Mouse (Mus musculus) liver, postnatal 0 days (tissue): ENCODE results near the gene Olfr1047. TPM values are rescaled to one million over a fixed set of nuclear protein-coding genes. Genes with fewer than 3 reads are reported as not detected.

Experiments
- ATAC-seq: fragments of 200-750 bp; cut with Nextera tagmentation; 2 replicates; pipeline ENCODE4 v1.8.0; 2017; ENCODE audit warnings: mild to moderate bottlenecking, moderate library complexity
- DNase-seq: peaks from one replicate; pipeline ENCODE4 v3.0.0-alpha.2; 2016
- H3K27ac ChIP-seq: fragments of 300-500 bp; sonication (generic); 2 replicates; pipeline ENCODE4 v1.5.1; 2014; ENCODE audit warnings: antibody characterized with exemption, moderate library complexity, mild to moderate bottlenecking, low read depth
- H3K27me3 ChIP-seq: fragments of 300-500 bp; sonication (generic); 2 replicates; pipeline ENCODE4 v1.6.1; 2014; ENCODE audit warnings: low read length, control low read depth, mixed read lengths; ENCODE audit not compliant: insufficient read depth
- H3K36me3 ChIP-seq: fragments of 300-500 bp; sonication (generic); replicated peaks from 2 replicates; pipeline ENCODE4 v1.6.1; 2014; ENCODE audit warnings: mild to moderate bottlenecking, control low read depth, low read length, moderate library complexity, mixed read lengths; ENCODE audit not compliant: insufficient read depth
- H3K4me1 ChIP-seq: fragments of 300-500 bp; sonication (generic); 2 replicates; pipeline ENCODE4 v1.6.1; 2014; ENCODE audit warnings: antibody characterized with exemption, mild to moderate bottlenecking, control low read depth; ENCODE audit not compliant: insufficient read depth
- H3K4me2 ChIP-seq: fragments of 300-500 bp; sonication (generic); 2 replicates; pipeline ENCODE4 v1.6.1; 2014; ENCODE audit warnings: low read depth, mild to moderate bottlenecking, low read length, moderate library complexity, mixed read lengths
- H3K4me3 ChIP-seq: fragments of 300-500 bp; sonication (generic); 2 replicates; pipeline ENCODE4 v1.5.1; 2014; ENCODE audit warnings: low read depth, low read length
- H3K9ac ChIP-seq: fragments of 300-500 bp; sonication (generic); replicated peaks from 2 replicates; pipeline ENCODE4 v1.6.1; 2014; ENCODE audit warnings: mild to moderate bottlenecking, moderate library complexity
- H3K9me3 ChIP-seq: fragments of 300-500 bp; sonication (generic); 2 replicates; pipeline ENCODE4 v1.6.1; 2016; ENCODE audit warnings: mild to moderate bottlenecking, control low read depth, low read length, mixed read lengths
- CTCF ChIP-seq: sonication (generic); IDR thresholded peaks from 2 replicates; pipeline ENCODE4 v1.5.1; 2016; ENCODE audit warnings: antibody characterized with exemption, low read depth
- EP300 ChIP-seq: IDR thresholded peaks from 2 replicates; pipeline ENCODE4 v1.6.1; 2016; ENCODE audit warnings: antibody characterized with exemption, low read depth, mild to moderate bottlenecking
- WGBS: fragments of 180-500 bp; shearing (Covaris S2); extraction: QIAGEN DNeasy Blood & Tissue Kit; methylation state at CpG from one replicate; pipeline ENCODE4 v1.1.7; 2014; ENCODE audit not compliant: insufficient replicate concordance; 5-methylcytosine and 5-hydroxymethylcytosine counted together
- polyA plus RNA-seq: library from polyadenylated mRNA; unstranded; fragments of >200 nt; fragmentation: Nextera tagmentation; extraction: Ambion mirVana; gene quantifications from 2 replicates; pipeline ENCODE4 v1.2.1, GENCODE M21; 2015

Gene Olfr1047
- polyA plus RNA-seq, 1 experiment from 2014 or later: not detected

DNA sequence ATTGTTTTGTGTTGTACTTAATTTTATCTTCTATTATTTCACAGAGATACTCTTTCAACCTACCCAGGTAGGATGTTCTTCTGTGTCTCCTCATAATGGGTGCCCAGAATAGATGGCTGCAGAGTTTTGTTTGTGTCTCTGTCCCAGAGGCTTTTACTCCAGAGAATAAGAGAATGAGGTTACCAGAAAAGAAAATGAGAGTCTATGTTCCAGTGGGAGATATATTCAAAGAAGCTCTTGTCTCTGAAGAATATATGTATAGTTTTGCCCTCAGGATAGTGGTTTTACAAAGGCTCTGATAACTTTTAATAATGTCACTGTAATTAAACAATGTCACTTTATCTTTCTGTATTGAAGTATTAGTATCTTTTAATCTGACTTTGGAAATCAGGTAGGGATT lies 45.6 kb downstream of the Olfr1047 start, which contains the start of gene Olfr52:
Olfr52 (minus strand) TSS at position 101 of the 400 bp plus-strand sequence.
- ATAC-seq (no peak), DNase-seq (no peak)
- no peaks in the 10 kb centered on the region for H3K4me1 ChIP-seq
- no peak within 1 kb of the TSS for H3K4me2 ChIP-seq
- no peaks in the 10 kb centered on the region for H3K27me3 ChIP-seq
- no peak for TF ChIP-seq CTCF
- TF ChIP-seq EP300: no peak
- no peak within 1 kb of the TSS for H3K9ac ChIP-seq
- no peak within 1 kb of the TSS for H3K27ac ChIP-seq
- no peaks in the 10 kb centered on the region for H3K9me3 ChIP-seq
- H3K4me3 ChIP-seq: no peak within 1 kb of the TSS
- no peaks in the 10 kb centered on the region for H3K36me3 ChIP-seq

DNA sequence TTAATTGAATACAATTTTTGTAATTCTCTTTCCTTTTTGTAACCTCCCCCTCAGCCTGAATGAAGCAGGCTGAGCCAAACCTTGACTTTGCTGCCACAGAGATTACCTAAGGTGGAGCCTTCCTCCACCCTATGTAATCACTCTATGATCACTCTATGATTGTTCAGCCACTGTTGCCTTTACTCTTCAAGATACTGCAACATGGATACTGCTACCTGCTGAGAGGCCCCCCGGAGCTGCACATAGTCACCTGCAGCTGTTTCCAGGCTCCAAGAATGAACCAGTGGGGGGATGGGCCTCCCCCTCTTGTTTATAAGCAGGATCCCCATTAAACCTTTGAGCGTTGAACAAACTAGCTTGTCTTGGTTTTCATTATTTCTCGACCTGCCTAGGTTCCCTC lies 51.3 kb downstream of the Olfr1047 start:
- H3K9me3 ChIP-seq: no peaks in the 10 kb centered on the region
- H3K36me3 ChIP-seq: no peaks in the 10 kb centered on the region
- no peak for DNase-seq
- no peaks in the 10 kb centered on the region for H3K27me3 ChIP-seq
- no peak overlapping the region for H3K9ac ChIP-seq
- TF ChIP-seq CTCF: no peak
- TF ChIP-seq EP300: no peak
- H3K4me3 ChIP-seq: no peak overlapping the region
- no peak overlapping the region for H3K4me2 ChIP-seq
- WGBS: 80% methylated on average over 3 of the region's 3 CpGs
- ATAC-seq: no peak
- H3K27ac ChIP-seq: no peak overlapping the region
- H3K4me1 ChIP-seq: no peaks in the 10 kb centered on the region

DNA sequence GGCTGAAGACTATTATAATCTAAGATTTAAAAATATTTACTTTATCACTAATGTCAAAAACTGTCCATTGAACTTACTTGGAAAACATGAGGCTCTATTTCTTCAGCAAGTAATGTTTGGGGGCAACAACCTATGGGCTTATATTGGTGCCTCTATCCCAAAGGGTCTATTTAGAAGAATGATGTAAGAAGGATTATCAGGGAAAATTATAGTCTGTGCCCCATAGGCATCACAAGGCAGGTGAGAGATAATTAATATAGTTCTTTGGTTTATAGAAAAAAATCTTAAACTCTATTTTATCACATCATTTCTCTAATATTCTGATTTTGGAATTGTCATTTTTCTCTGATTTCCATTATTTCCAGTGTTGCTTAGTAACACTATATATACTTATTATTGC lies 53.5 kb downstream of the Olfr1047 start, which contains the start of gene Olfr1044:
Olfr1044 (minus strand) TSS at position 101 of the 400 bp plus-strand sequence.
- Histone ChIP-seq H3K9ac (no peak within 1 kb of the TSS), H3K27ac (no peak within 1 kb of the TSS), H3K4me2 (no peak within 1 kb of the TSS), H3K9me3 (no peaks in the 10 kb centered on the region), H3K4me3 (no peak within 1 kb of the TSS), H3K27me3 (no peaks in the 10 kb centered on the region), H3K36me3 (no peaks in the 10 kb centered on the region), H3K4me1 (no peaks in the 10 kb centered on the region)
- ATAC-seq (no peak), DNase-seq (no peak)
- TF ChIP-seq CTCF: no peak
- TF ChIP-seq EP300: no peak

Other genes starting within 250 kb of the Olfr1047 start
- gene Olfr1031, start 241.1 kb downstream of the Olfr1047 start, polyA plus RNA-seq: not detected in 2 replicates
- gene Olfr1032, start 225.9 kb downstream of the Olfr1047 start, polyA plus RNA-seq: not detected in 2 replicates
- 4.6 and 5.4 TPM in 2 replicates for gene Olfr1033, start 210.8 kb downstream of the Olfr1047 start, polyA plus RNA-seq
- gene Olfr1034, start 185.5 kb downstream of the Olfr1047 start, polyA plus RNA-seq: 0.15 and 0.22 TPM in 2 replicates
- not detected in 2 replicates for gene Olfr1036, start 157.4 kb downstream of the Olfr1047 start, polyA plus RNA-seq
- gene Olfr1037, start 144.0 kb downstream of the Olfr1047 start, polyA plus RNA-seq: not detected in 2 replicates
- gene Olfr1039, start 95.5 kb downstream of the Olfr1047 start, polyA plus RNA-seq: not detected in 2 replicates
- gene Olfr1040, start 84.7 kb downstream of the Olfr1047 start, polyA plus RNA-seq: not detected in 2 replicates
- not detected in 2 replicates for gene Olfr1042, start 69.6 kb downstream of the Olfr1047 start, polyA plus RNA-seq
- gene Olfr1043, start 63.9 kb downstream of the Olfr1047 start, polyA plus RNA-seq: not detected in 2 replicates
- not detected in 2 replicates for gene Olfr1044, start 53.6 kb downstream of the Olfr1047 start, polyA plus RNA-seq
- gene Olfr52, start 45.7 kb downstream of the Olfr1047 start, polyA plus RNA-seq: not detected in 2 replicates
- not detected in 2 replicates for gene Olfr1045, start 28.4 kb downstream of the Olfr1047 start, polyA plus RNA-seq
- not detected in 2 replicates for gene Olfr1046, start 12.1 kb downstream of the Olfr1047 start, polyA plus RNA-seq
- gene Olfr1048, start 8.9 kb upstream of the Olfr1047 start, polyA plus RNA-seq: not detected in 2 replicates
- gene Olfr1049, start 26.9 kb upstream of the Olfr1047 start, polyA plus RNA-seq: not detected in 2 replicates
- gene Olfr1051, start 47.7 kb upstream of the Olfr1047 start, polyA plus RNA-seq: not detected in 2 replicates
- not detected in 2 replicates for gene Olfr1052, start 61.1 kb upstream of the Olfr1047 start, polyA plus RNA-seq
- gene Olfr1053, start 83.9 kb upstream of the Olfr1047 start, polyA plus RNA-seq: not detected in 2 replicates
- not detected in 2 replicates for gene Olfr1054, start 104.0 kb upstream of the Olfr1047 start, polyA plus RNA-seq
- not detected in 2 replicates for gene Olfr1055, start 118.9 kb upstream of the Olfr1047 start, polyA plus RNA-seq
- gene Olfr1056, start 131.1 kb upstream of the Olfr1047 start, polyA plus RNA-seq: not detected in 2 replicates
- gene Olfr1057, start 147.0 kb upstream of the Olfr1047 start, polyA plus RNA-seq: not detected in 2 replicates
- not detected in 2 replicates for gene Olfr1058, start 157.2 kb upstream of the Olfr1047 start, polyA plus RNA-seq
- gene Olfr1061, start 182.6 kb upstream of the Olfr1047 start, polyA plus RNA-seq: not detected in 2 replicates
- not detected in 2 replicates for gene Olfr1062, start 195.3 kb upstream of the Olfr1047 start, polyA plus RNA-seq
- gene Olfr1065, start 219.2 kb upstream of the Olfr1047 start, polyA plus RNA-seq: not detected in 2 replicates
- gene Olfr1066, start 224.9 kb upstream of the Olfr1047 start, polyA plus RNA-seq: not detected in 2 replicates